Mouse (Mus musculus) myocyte (in vitro differentiated cells): ENCODE results near the gene Tlr2. TPM values are rescaled to one million over a fixed set of nuclear protein-coding genes. Genes with fewer than 3 reads are reported as not detected.
"Not testable (repeated sequence)": the region's sequence is repeated elsewhere in the genome, so short reads cannot be mapped to it uniquely, and the experiment has no call there.

Experiments
- H3K27me3 ChIP-seq: one replicate; pipeline ENCODE4 v1.6.1; 2011; ENCODE audit not compliant: control insufficient read depth, insufficient read depth, insufficient read length
- H3K36me3 ChIP-seq: one replicate; pipeline ENCODE4 v1.6.1; 2011; ENCODE audit not compliant: control insufficient read depth, insufficient read depth
- H3K4me2 ChIP-seq: one replicate; pipeline ENCODE4 v1.6.1; 2011; ENCODE audit warnings: low read depth, control low read depth
- H3K4me3 ChIP-seq: one replicate; pipeline ENCODE4 v1.5.1; 2011; ENCODE audit warnings: mild to moderate bottlenecking, control low read depth, moderate library complexity
- H3K79me2 ChIP-seq: one replicate; pipeline ENCODE4 v1.6.1; 2011; ENCODE audit not compliant: control insufficient read depth, insufficient read depth
- H3ac ChIP-seq: one replicate; pipeline ENCODE4 v1.6.1; 2011; ENCODE audit not compliant: control insufficient read depth, insufficient read length
- CEBPB ChIP-seq: IDR thresholded peaks from 2 replicates; pipeline ENCODE4 v1.6.1; 2011; ENCODE audit warnings: mild to moderate bottlenecking, moderate library complexity; ENCODE audit not compliant: poor library complexity, insufficient read depth, severe bottlenecking
- E2F4 ChIP-seq: IDR thresholded peaks from one replicate; pipeline ENCODE4 v1.6.1; 2011; ENCODE audit warnings: mild to moderate bottlenecking, control low read depth, moderate library complexity; ENCODE audit not compliant: insufficient read depth
- MAX ChIP-seq: IDR thresholded peaks from one replicate; pipeline ENCODE4 v1.6.1; 2011; ENCODE audit warnings: low read depth, mild to moderate bottlenecking, control low read depth
- MYOD1 ChIP-seq, 3 experiments: IDR thresholded peaks; one replicate each; pipeline ENCODE4 v1.6.1; 2011; ENCODE audit warnings: control low read depth in 2 of 3, low read depth in 2 of 3, mild to moderate bottlenecking in 2 of 3, moderate library complexity in 1 of 3; ENCODE audit not compliant: insufficient read length in 2 of 3, control insufficient read depth in 1 of 3
- MYOG ChIP-seq, 3 experiments: IDR thresholded peaks; one replicate each; pipeline ENCODE4 v1.6.1; 2011; ENCODE audit warnings: control low read depth in 2 of 3, low read depth in 2 of 3, mild to moderate bottlenecking in 2 of 3; ENCODE audit not compliant: insufficient read length in 2 of 3, control insufficient read depth in 1 of 3, insufficient read depth in 1 of 3
- POLR2A ChIP-seq: IDR thresholded peaks from one replicate; pipeline ENCODE4 v1.6.1; 2011; ENCODE audit warnings: low read depth, mild to moderate bottlenecking, control low read depth, moderate library complexity; ENCODE audit not compliant: insufficient read length
- POLR2AphosphoS2 ChIP-seq: IDR thresholded peaks from one replicate; pipeline ENCODE4 v1.6.1; 2011; ENCODE audit warnings: low read depth, control low read depth; ENCODE audit not compliant: insufficient read length
- REST ChIP-seq: IDR thresholded peaks from one replicate; pipeline ENCODE4 v1.6.1; 2011; ENCODE audit warnings: mild to moderate bottlenecking, control low read depth, moderate library complexity; ENCODE audit not compliant: insufficient read depth, insufficient read length
- SRF ChIP-seq: IDR thresholded peaks from one replicate; pipeline ENCODE4 v1.6.1; 2011; ENCODE audit warnings: low read depth; ENCODE audit not compliant: control insufficient read depth, insufficient read length
- TCF12 ChIP-seq: IDR thresholded peaks from one replicate; pipeline ENCODE4 v1.6.1; 2011; ENCODE audit warnings: mild to moderate bottlenecking, control low read depth; ENCODE audit not compliant: poor library complexity, insufficient read depth, severe bottlenecking
- TCF3 ChIP-seq: IDR thresholded peaks from one replicate; pipeline ENCODE4 v1.6.1; 2011; ENCODE audit warnings: low read depth, control low read depth; ENCODE audit not compliant: insufficient read length
- USF1 ChIP-seq: IDR thresholded peaks from one replicate; pipeline ENCODE4 v1.6.1; 2011; ENCODE audit warnings: low read depth, mild to moderate bottlenecking, control low read depth, moderate library complexity
- polyA plus RNA-seq: library from polyadenylated mRNA; unstranded; fragments of >200 nt; fragmentation: generic; extraction: Trizol; gene quantifications from one replicate; pipeline ENCODE4 v1.2.1, GENCODE M21; 2012; ENCODE audit warnings: missing spikeins

Tlr2 gene
- polyA plus RNA-seq, 1 experiment = 4.5 TPM

- H3K36me3 ChIP-seq, H3ac ChIP-seq, H3K79me2 ChIP-seq, H3K4me3 ChIP-seq, H3K27me3 ChIP-seq, H3K4me2 ChIP-seq: not testable (repeated sequence)
These were observed 30.0 kb upstream of the Tlr2 start for GRCm38 (mm10) chr3:83871559-83871958.

- H3K79me2 ChIP-seq = no peaks in the 10 kb centered on the region
- no peak overlapping the region for H3ac ChIP-seq
- TF ChIP-seq POLR2AphosphoS2 (no peak), MYOG (IDR thresholded peaks at IDR 0.05; ENCODE audit: control insufficient read depth in 1 of 3, insufficient read depth in 1 of 3, insufficient read length in 2 of 3, low read depth in 2 of 3) (no peak), TCF3 (no peak), MAX (no peak), USF1 (no peak), MYOD1 (IDR thresholded peaks at IDR 0.05; ENCODE audit: control insufficient read depth in 1 of 3, insufficient read length in 2 of 3, low read depth in 2 of 3) (no peak), POLR2A (no peak), CEBPB (no peak), REST (no peak), SRF (no peak), TCF12 (no peak), E2F4 (no peak)
- H3K4me3 ChIP-seq = no peak overlapping the region
- no peaks in the 10 kb centered on the region for H3K36me3 ChIP-seq
- H3K4me2 ChIP-seq = no peak overlapping the region
- no peaks in the 10 kb centered on the region for H3K27me3 ChIP-seq
These were observed 28.2 kb upstream of the Tlr2 start for GRCm38 (mm10) chr3:83869776-83870175.

GRCm38 (mm10) chr3:83867026-83867425, 25.5 kb upstream of the Tlr2 start:
- not testable (repeated sequence) for H3K79me2 ChIP-seq, H3K4me2 ChIP-seq, H3K36me3 ChIP-seq

GRCm38 (mm10) chr3:83865216-83865615, 23.6 kb upstream of the Tlr2 start:
- no peak for TF ChIP-seq CEBPB
- no peak for TF ChIP-seq POLR2A
- TF ChIP-seq MYOD1 (IDR thresholded peaks at IDR 0.05; ENCODE audit: control insufficient read depth in 1 of 3, insufficient read length in 2 of 3, low read depth in 2 of 3) = no peak
- no peak for TF ChIP-seq MAX
- TF ChIP-seq SRF = no peak
- no peak for TF ChIP-seq TCF12
- TF ChIP-seq TCF3 = no peak
- TF ChIP-seq E2F4 = no peak
- no peak for TF ChIP-seq POLR2AphosphoS2
- TF ChIP-seq REST = no peak
- TF ChIP-seq USF1 = no peak
- no peak for TF ChIP-seq MYOG (IDR thresholded peaks at IDR 0.05; ENCODE audit: control insufficient read depth in 1 of 3, insufficient read depth in 1 of 3, insufficient read length in 2 of 3, low read depth in 2 of 3)
- Histone ChIP-seq H3K4me2 (peak overlapping the region; percentile 5), H3K36me3 (no peaks in the 10 kb centered on the region), H3ac (no peak overlapping the region), H3K79me2 (no peaks in the 10 kb centered on the region), H3K4me3 (no peak overlapping the region), H3K27me3 (no peaks in the 10 kb centered on the region)

More at GRCm38 (mm10) chr3:83867026-83867425, 25.5 kb upstream of the Tlr2 start:
- not testable (repeated sequence) for H3K4me3 ChIP-seq, H3K27me3 ChIP-seq, H3ac ChIP-seq

GRCm38 (mm10) chr3:83864064-83864548, 22.5 kb upstream of the Tlr2 start:
- Histone ChIP-seq H3K4me2 (no peak overlapping the region), H3K36me3 (no peaks in the 10 kb centered on the region), H3K27me3 (no peaks in the 10 kb centered on the region), H3K4me3 (no peak overlapping the region), H3K79me2 (no peaks in the 10 kb centered on the region), H3ac (no peak overlapping the region)
- TF ChIP-seq MYOG (IDR thresholded peaks at IDR 0.05; ENCODE audit: control insufficient read depth in 1 of 3, insufficient read depth in 1 of 3, insufficient read length in 2 of 3, low read depth in 2 of 3) = no peak
- no peak for TF ChIP-seq TCF12
- no peak for TF ChIP-seq USF1
- no peak for TF ChIP-seq SRF
- no peak for TF ChIP-seq E2F4
- no peak for TF ChIP-seq TCF3
- no peak for TF ChIP-seq MAX
- no peak for TF ChIP-seq MYOD1 (IDR thresholded peaks at IDR 0.05; ENCODE audit: control insufficient read depth in 1 of 3, insufficient read length in 2 of 3, low read depth in 2 of 3)
- TF ChIP-seq POLR2AphosphoS2 = no peak
- no peak for TF ChIP-seq POLR2A
- TF ChIP-seq REST = no peak
- TF ChIP-seq CEBPB = no peak
